Mouse (Mus musculus) spleen, adult 2 months (tissue): ENCODE results near the gene Rnf212b.

Experiments used
- CTCF ChIP-seq: fragments of 200-500 bp; IDR thresholded peaks from 2 replicates; pipeline ENCODE4 v1.5.1; 2011; ENCODE audit warnings: mild to moderate bottlenecking, inconsistent platforms; ENCODE audit not compliant: insufficient read depth, insufficient read length, insufficient replicate concordance; ENCODE audit errors: extremely low read depth
- POLR2A ChIP-seq: fragments of 200-500 bp; IDR thresholded peaks from 2 replicates; pipeline ENCODE4 v1.6.1; 2011; ENCODE audit warnings: low read depth, low read length, inconsistent platforms

GRCm38 (mm10) chr14:54883154-54884021, 69.4 kb downstream of the Rnf212b start, which contains the start of the genes Bcl2l2 and Gm20521:
- TF ChIP-seq CTCF (no peak), POLR2A (0 out of 2 replicates have a peak, but pooled peaks have one; percentile 19)
